Comparison of ENCODE assay signal across 27 mouse cellular contexts in the genomic region with DNA sequence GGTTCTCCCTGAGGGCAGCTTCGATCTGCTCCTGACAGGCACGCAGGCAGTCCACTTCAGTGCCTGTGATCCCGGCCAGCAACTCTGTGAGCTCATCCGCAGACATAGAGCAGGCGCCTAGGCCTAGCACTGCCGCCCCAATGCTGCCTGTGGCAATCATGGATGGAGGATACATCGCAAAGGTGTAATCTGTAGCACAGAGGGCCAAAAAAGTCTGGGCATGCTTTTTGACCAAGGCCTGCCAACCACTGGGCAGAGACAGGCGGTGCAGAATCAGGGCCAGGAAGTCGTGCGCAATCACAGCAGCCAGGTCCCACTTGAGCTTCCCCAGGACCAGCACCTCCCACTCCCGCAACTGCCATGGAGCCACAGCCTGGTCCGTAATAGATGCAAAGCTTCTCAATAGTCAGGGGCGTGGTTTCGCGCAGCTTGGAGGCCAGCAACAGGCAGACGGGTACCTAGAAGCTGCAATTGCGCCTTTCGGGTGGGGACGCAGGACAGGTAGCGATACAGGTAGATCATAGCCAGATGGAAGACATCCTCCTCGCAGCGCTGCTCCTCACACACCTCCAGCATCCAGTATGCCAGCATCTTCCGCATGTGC. TPM values are rescaled to one million over a fixed set of nuclear protein-coding genes. Genes with fewer than 3 reads are reported as not detected.
A peak's percentile ranks its signal among the peaks of the same experiment; 100 is the strongest.
DNase-seq lines count a peak whose midpoint lies in the region; ATAC-seq and TF ChIP-seq lines count a peak whose summit lies in the region.
"Had no signal": no experiment of that assay in that cellular context is flagged by ENCODE, and none has a peak within 500 bp of the region (broad histone marks: within the 10 kb centered on the region; RNA-seq: fewer than 3 reads in every experiment).

No protein-coding gene starts in this region.

- H3K9ac ChIP-seq in ES-Bruce4 (ENCODE audit: low read depth, poor library complexity, severe bottlenecking), result peak overlapping the region; percentile 5; the same call in 1 of the 2 replicates
- H3K9ac ChIP-seq: forebrain, postnatal 0 days; hindbrain, embryonic 14.5 days; liver, embryonic 15.5 days; lung, embryonic 15.5 days; stomach, embryonic 15.5 days had no signal

- no peak for ATAC-seq in megakaryocyte, adult 5-6 weeks (ENCODE audit: poor library complexity, severe bottlenecking)
- 0 out of 2 replicates have a peak, but pooled peaks have one; percentile 52 for ATAC-seq in erythroblast, adult 5-6 weeks (replicated peaks; ENCODE audit: low FRiP score, poor library complexity, severe bottlenecking)
- no peak for ATAC-seq in frontal cortex, adult (ENCODE audit: low TSS enrichment)
- ATAC-seq: forebrain, postnatal 0 days; intestine, postnatal 0 days had no signal

- peaks cover 7% of the 10 kb centered on the region for H3K27me3 ChIP-seq in megakaryocyte, embryonic 14.5 days (replicated peaks)
- H3K27me3 ChIP-seq in E14TG2a.4 (ENCODE audit: insufficient read depth, low read length) (peaks cover 23% of the 10 kb centered on the region), ES-Bruce4 (ENCODE audit: control insufficient read depth, insufficient read depth, low read length, poor library complexity, severe bottlenecking) (no peaks in the 10 kb centered on the region)
- H3K27me3 ChIP-seq: liver, embryonic 15.5 days; lung, embryonic 15.5 days; stomach, embryonic 15.5 days had no signal

- peaks cover 13% of the 10 kb centered on the region for H3K4me1 ChIP-seq in megakaryocyte, embryonic 14.5 days
- H3K4me1 ChIP-seq in E14TG2a.4 (replicated peaks; ENCODE audit: low read depth, low read length) (peaks cover 49% of the 10 kb centered on the region), ES-Bruce4 (ENCODE audit: control insufficient read depth, insufficient read depth, low read length) (no peaks in the 10 kb centered on the region)

- H3K27ac ChIP-seq in ES-Bruce4 (ENCODE audit: insufficient read depth, low read length), result no peak overlapping the region
- H3K27ac ChIP-seq: hindbrain, embryonic 14.5 days; liver, embryonic 15.5 days; lung, embryonic 15.5 days; stomach, embryonic 15.5 days had no signal

- peak overlapping the region; percentile 14 for H3K4me3 ChIP-seq in megakaryocyte, embryonic 14.5 days (replicated peaks)
- H3K4me3 ChIP-seq in E14TG2a.4 (replicated peaks; ENCODE audit: low read length) (peak overlapping the region; percentile 71), ES-Bruce4 (ENCODE audit: low read depth, low read length) (peak overlapping the region; percentile 59)
- H3K4me3 ChIP-seq: liver, embryonic 15.5 days; lung, embryonic 15.5 days; stomach, embryonic 15.5 days had no signal

- no peak for DNase-seq in MN1 (ENCODE audit: low spot score)
- DNase-seq: adrenal gland, adult 8-10 months; B cell, adult 2 months; cerebellum, adult 8-10 months; cerebellum, postnatal 36 days; forebrain, postnatal 0 days; gastrocnemius, postnatal 10 days; heart, postnatal 36 days; kidney, adult 9 months; kidney, postnatal 10 days; layer of hippocampus, postnatal 36 days; left cerebral cortex, postnatal 4 days; retina, postnatal 1 day; right cerebral cortex, postnatal 14 days; thymus, adult 2 months; thymus, postnatal 36 days had no signal

- no peaks in the 10 kb centered on the region for H3K9me3 ChIP-seq in megakaryocyte, embryonic 14.5 days
- H3K9me3 ChIP-seq in E14TG2a.4 (ENCODE audit: low read length), result no peaks in the 10 kb centered on the region
- H3K9me3 ChIP-seq in ES-Bruce4 (replicated peaks; ENCODE audit: control insufficient read depth, insufficient read depth, low read length, poor library complexity, severe bottlenecking), result no peaks in the 10 kb centered on the region
- H3K9me3 ChIP-seq: liver, embryonic 15.5 days; lung, embryonic 15.5 days; stomach, embryonic 15.5 days had no signal

- TF ChIP-seq EP300 in ES-Bruce4 (IDR thresholded peaks at IDR 0.05; ENCODE audit: insufficient read depth, low read depth, low read length), result no peak

- peaks cover 48% of the 10 kb centered on the region for H3K36me3 ChIP-seq in megakaryocyte, embryonic 14.5 days (replicated peaks; ENCODE audit: low read length)
- peaks cover 43% of the 10 kb centered on the region for H3K36me3 ChIP-seq in E14TG2a.4 (ENCODE audit: insufficient read depth, low read length)
- peaks cover 19% of the 10 kb centered on the region for H3K36me3 ChIP-seq in ES-Bruce4 (ENCODE audit: control insufficient read depth, insufficient read depth, low read length, poor library complexity, severe bottlenecking)

- no peak for TF ChIP-seq POLR2A in ES-Bruce4 (IDR thresholded peaks at IDR 0.05; ENCODE audit: insufficient read depth, low read length)

- TF ChIP-seq CTCF in E14TG2a.4 (conservative IDR thresholded peaks at IDR 0.05; ENCODE audit: low read length) (no peak), ES-Bruce4 (IDR thresholded peaks at IDR 0.05; ENCODE audit: low read depth, low read length) (no peak)

RNA-seq across cellular contexts. Expression of gene Mrto4, which starts 6.9 kb away (rescaled TPM):
- polyA plus RNA-seq in megakaryocyte, embryonic 14.5 days (2012; ENCODE audit: insufficient read depth, low replicate concordance), result 38.8 and 55.8 TPM in 2 replicates
- 47.1 and 52.4 TPM in 2 replicates for total RNA-seq in megakaryocyte, adult 5-6 weeks (2015)
- total RNA-seq in megakaryocyte, adult 5-6 weeks (2017), result 23.7 and 33.9 TPM in 2 replicates
- 112 and 122 TPM in 2 replicates for polyA plus RNA-seq in ES-Bruce4 (2011; ENCODE audit: insufficient read depth, insufficient read length, low read depth, missing spikeins)
- total RNA-seq in erythroblast, adult 5-6 weeks (2015; ENCODE audit: low replicate concordance), result 27.6 and 29.2 TPM in 2 replicates
- total RNA-seq in erythroblast, adult 5-6 weeks (2017; ENCODE audit: low replicate concordance), result 11.8 and 14.5 TPM in 2 replicates

RNA-seq across cellular contexts. Expression of gene Emc1, which starts 6.9 kb away (rescaled TPM):
- polyA plus RNA-seq in megakaryocyte, embryonic 14.5 days (2012; ENCODE audit: insufficient read depth, low replicate concordance), result 2.2 and 3.3 TPM in 2 replicates
- 13.0 and 14.5 TPM in 2 replicates for total RNA-seq in megakaryocyte, adult 5-6 weeks (2015)
- 32.3 and 37.8 TPM in 2 replicates for total RNA-seq in megakaryocyte, adult 5-6 weeks (2017)
- polyA plus RNA-seq in ES-Bruce4 (2011; ENCODE audit: insufficient read depth, insufficient read length, low read depth, missing spikeins), result 37.3 and 43.1 TPM in 2 replicates
- 3.3 and 8.2 TPM in 2 replicates for total RNA-seq in erythroblast, adult 5-6 weeks (2015; ENCODE audit: low replicate concordance)
- total RNA-seq in erythroblast, adult 5-6 weeks (2017; ENCODE audit: low replicate concordance), result 14.8 and 26.1 TPM in 2 replicates

RNA-seq across cellular contexts. Expression of gene Ubr4, which starts 6.9 kb away (rescaled TPM):
- 58.6 and 69.3 TPM in 2 replicates for polyA plus RNA-seq in megakaryocyte, embryonic 14.5 days (2012; ENCODE audit: insufficient read depth, low replicate concordance)
- total RNA-seq in megakaryocyte, adult 5-6 weeks (2015), result 59.0 and 73.3 TPM in 2 replicates
- total RNA-seq in megakaryocyte, adult 5-6 weeks (2017), result 49.1 and 66.8 TPM in 2 replicates
- 141 and 159 TPM in 2 replicates for polyA plus RNA-seq in ES-Bruce4 (2011; ENCODE audit: insufficient read depth, insufficient read length, low read depth, missing spikeins)
- 165 and 179 TPM in 2 replicates for total RNA-seq in erythroblast, adult 5-6 weeks (2015; ENCODE audit: low replicate concordance)
- total RNA-seq in erythroblast, adult 5-6 weeks (2017; ENCODE audit: low replicate concordance), result 158 and 168 TPM in 2 replicates

RNA-seq across cellular contexts. Expression of gene Akr7a5, which starts 35.0 kb away (rescaled TPM):
- 35.7 and 43.6 TPM in 2 replicates for polyA plus RNA-seq in megakaryocyte, embryonic 14.5 days (2012; ENCODE audit: insufficient read depth, low replicate concordance)
- 3.9 and 4.2 TPM in 2 replicates for total RNA-seq in megakaryocyte, adult 5-6 weeks (2015)
- total RNA-seq in megakaryocyte, adult 5-6 weeks (2017), result 5.8 and 7.1 TPM in 2 replicates
- 32.4 and 33.5 TPM in 2 replicates for polyA plus RNA-seq in ES-Bruce4 (2011; ENCODE audit: insufficient read depth, insufficient read length, low read depth, missing spikeins)
- total RNA-seq in erythroblast, adult 5-6 weeks (2015; ENCODE audit: low replicate concordance), result 3.8 TPM in 1 of 2 replicates, not detected in the other
- total RNA-seq in erythroblast, adult 5-6 weeks (2017; ENCODE audit: low replicate concordance), result 0.43 and 0.70 TPM in 2 replicates

RNA-seq across cellular contexts. Expression of gene Pqlc2, which starts 35.0 kb away (rescaled TPM):
- polyA plus RNA-seq in megakaryocyte, embryonic 14.5 days (2012; ENCODE audit: insufficient read depth, low replicate concordance), result 26.5 and 33.4 TPM in 2 replicates
- 9.8 and 11.1 TPM in 2 replicates for total RNA-seq in megakaryocyte, adult 5-6 weeks (2015)
- 12.8 and 16.1 TPM in 2 replicates for total RNA-seq in megakaryocyte, adult 5-6 weeks (2017)
- 10.1 and 14.0 TPM in 2 replicates for polyA plus RNA-seq in ES-Bruce4 (2011; ENCODE audit: insufficient read depth, insufficient read length, low read depth, missing spikeins)
- total RNA-seq in erythroblast, adult 5-6 weeks (2015; ENCODE audit: low replicate concordance), result 1.5 TPM in 1 of 2 replicates, not detected in the other
- total RNA-seq in erythroblast, adult 5-6 weeks (2017; ENCODE audit: low replicate concordance), result 3.5 TPM in 1 of 2 replicates, not detected in the other

Comparison
In these comparisons a context has a peak if more than half of its experiments do, and no peak if none do; other contexts are left out.
1. H3K4me3 ChIP-seq: peak in every context shown above with its lines; median percentile 71 in E14TG2a.4; 59 in ES-Bruce4; 14 in megakaryocyte, embryonic 14.5 days.